Mouse (Mus musculus) kidney, embryonic 14.5 days (tissue): ENCODE measurements around the gene Riok1. TPM values are rescaled to one million over a fixed set of nuclear protein-coding genes. Genes with fewer than 3 reads are reported as not detected.

ENCODE experiments used
- ATAC-seq: fragments of 200-750 bp; cut with Nextera tagmentation; 2 replicates; pipeline ENCODE4 v1.8.0; 2017; ENCODE audit warnings: moderate number of reproducible peaks, mild to moderate bottlenecking, moderate TSS enrichment, moderate library complexity; ENCODE audit not compliant: low FRiP score, low TSS enrichment
- H3K27ac ChIP-seq: fragments of 300-500 bp; sonication (generic); 2 replicates; pipeline ENCODE4 v1.5.1; 2014; ENCODE audit warnings: low read depth, mild to moderate bottlenecking, low read length, moderate library complexity, mixed read lengths
- H3K27me3 ChIP-seq: fragments of 300-500 bp; sonication (generic); 2 replicates; pipeline ENCODE4 v1.6.1; 2014; ENCODE audit warnings: mild to moderate bottlenecking, low read length; ENCODE audit not compliant: control insufficient read depth, insufficient read depth
- H3K36me3 ChIP-seq: fragments of 300-500 bp; sonication (generic); 2 replicates; pipeline ENCODE4 v1.6.1; 2014; ENCODE audit warnings: low read length, mixed read lengths; ENCODE audit not compliant: control insufficient read depth, insufficient read depth
- H3K4me1 ChIP-seq: fragments of 300-500 bp; sonication (generic); 2 replicates; pipeline ENCODE4 v1.6.1; 2014; ENCODE audit warnings: low read length, mixed read lengths; ENCODE audit not compliant: control insufficient read depth, insufficient read depth
- H3K4me2 ChIP-seq: fragments of 300-500 bp; sonication (generic); replicated peaks from 2 replicates; pipeline ENCODE4 v1.6.1; 2014; ENCODE audit warnings: low read depth, mild to moderate bottlenecking, low read length
- H3K4me3 ChIP-seq: fragments of 300-500 bp; sonication (generic); 2 replicates; pipeline ENCODE4 v1.5.1; 2014; ENCODE audit warnings: mild to moderate bottlenecking, low read length
- H3K9ac ChIP-seq: fragments of 300-500 bp; sonication (generic); 2 replicates; pipeline ENCODE4 v1.6.1; 2014; ENCODE audit warnings: low read depth, mild to moderate bottlenecking, low read length, moderate library complexity
- H3K9me3 ChIP-seq: fragments of 300-500 bp; sonication (generic); 2 replicates; pipeline ENCODE4 v1.6.1; 2016; ENCODE audit warnings: low read length; ENCODE audit not compliant: control insufficient read depth
- WGBS: fragments of 180-500 bp; shearing (Covaris S2); extraction: QIAGEN DNeasy Blood & Tissue Kit; methylation state at CpG from one replicate; pipeline ENCODE4 v1.1.7; 2014; 5-methylcytosine and 5-hydroxymethylcytosine counted together
- polyA plus RNA-seq: library from polyadenylated mRNA; unstranded; fragments of >200 nt; fragmentation: Nextera tagmentation; extraction: Ambion mirVana; gene quantifications from 2 replicates; pipeline ENCODE4 v1.2.1, GENCODE M21; 2014

Gene Riok1
- polyA plus RNA-seq, 1 experiment from 2014 or later = 62.3 TPM

DNA sequence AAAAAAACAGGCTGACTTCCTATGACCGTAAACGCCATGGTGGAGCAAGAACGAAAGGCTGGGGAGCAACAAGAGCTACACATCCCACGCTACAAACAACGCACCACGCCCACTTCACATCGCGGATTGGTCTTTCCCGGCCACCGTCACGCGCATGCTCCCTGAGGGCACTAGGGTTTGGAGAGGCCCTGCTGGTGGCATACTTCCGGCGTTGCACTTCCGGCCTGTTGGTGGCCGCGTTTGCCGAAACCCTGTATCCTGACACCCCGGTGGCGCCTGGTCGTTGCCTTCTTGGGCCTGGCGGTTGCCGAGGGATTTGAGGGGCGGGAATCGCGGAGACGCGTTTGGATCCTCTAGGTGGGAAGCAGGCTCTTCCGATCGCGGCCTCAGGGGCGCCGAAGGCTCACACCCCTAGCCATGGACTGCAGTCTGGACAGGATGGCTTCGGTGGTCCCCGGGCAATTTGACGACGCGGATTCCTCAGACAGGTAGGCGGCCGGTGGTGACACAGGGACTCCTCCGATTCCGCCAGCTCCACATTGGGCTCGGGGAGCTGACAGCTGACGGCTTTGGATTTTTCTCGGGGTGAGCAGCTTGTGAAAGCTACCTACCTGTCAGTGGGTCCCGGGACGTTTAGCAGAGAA lies 371 bp downstream of the Riok1 start, which contains the start of gene Cage1:
TSS of gene Cage1 (minus strand) at position 26 of the 644 bp plus-strand sequence.
- Histone ChIP-seq H3K4me2 (peak within 1 kb of the TSS; percentile 91), H3K9me3 (no peaks in the 10 kb centered on the region), H3K27ac (peak within 1 kb of the TSS; percentile 72), H3K4me1 (no peaks in the 10 kb centered on the region; the same call in 1 of the 2 replicates), H3K4me3 (peak within 1 kb of the TSS; percentile 84), H3K9ac (peak within 1 kb of the TSS; percentile 83), H3K27me3 (no peaks in the 10 kb centered on the region), H3K36me3 (peaks cover 28% of the 10 kb centered on the region)
- under 1% methylated on average over 47 of the region's 47 CpGs for WGBS
- peak; percentile 96 for ATAC-seq

GRCm38 (mm10) chr13:38037811-38038210 lies 1.0 kb downstream of the Riok1 start:
- Histone ChIP-seq H3K9me3 (no peaks in the 10 kb centered on the region), H3K27me3 (no peaks in the 10 kb centered on the region), H3K4me3 (peak overlapping the region; percentile 84), H3K4me2 (peak overlapping the region; percentile 91), H3K36me3 (peaks cover 34% of the 10 kb centered on the region), H3K4me1 (no peaks in the 10 kb centered on the region; the same call in 1 of the 2 replicates), H3K9ac (peak overlapping the region; percentile 83), H3K27ac (no peak overlapping the region)
- 36% methylated on average over 12 of the region's 12 CpGs for WGBS
- ATAC-seq = no peak

GRCm38 (mm10) chr13:38049888-38050287 lies 13.1 kb downstream of the Riok1 start:
- no peak overlapping the region for H3K4me2 ChIP-seq
- H3K27me3 ChIP-seq = no peaks in the 10 kb centered on the region
- 91% methylated on average over 3 of the region's 3 CpGs for WGBS
- no peak for ATAC-seq
- no peak overlapping the region for H3K4me3 ChIP-seq
- H3K4me1 ChIP-seq = no peaks in the 10 kb centered on the region
- H3K36me3 ChIP-seq = peaks cover 93% of the 10 kb centered on the region
- H3K27ac ChIP-seq = no peak overlapping the region
- H3K9me3 ChIP-seq = no peaks in the 10 kb centered on the region
- no peak overlapping the region for H3K9ac ChIP-seq

GRCm38 (mm10) chr13:38062678-38063077 lies 25.9 kb downstream of the Riok1 start:
- Histone ChIP-seq H3K4me1 (no peaks in the 10 kb centered on the region), H3K9me3 (no peaks in the 10 kb centered on the region), H3K4me2 (no peak overlapping the region), H3K36me3 (peaks cover 50% of the 10 kb centered on the region), H3K27me3 (no peaks in the 10 kb centered on the region), H3K4me3 (no peak overlapping the region), H3K9ac (no peak overlapping the region), H3K27ac (no peak overlapping the region)
- WGBS = 92% methylated on average over 11 of the region's 11 CpGs
- no peak for ATAC-seq

GRCm38 (mm10) chr13:38064854-38065663 lies 28.3 kb downstream of the Riok1 start:
- no peaks in the 10 kb centered on the region for H3K27me3 ChIP-seq
- H3K27ac ChIP-seq = no peak overlapping the region
- no peak overlapping the region for H3K4me3 ChIP-seq
- peak; percentile 46; the same call in 1 of the 2 replicates for ATAC-seq
- WGBS = 68% methylated on average over 11 of the region's 11 CpGs
- no peak overlapping the region for H3K9ac ChIP-seq
- no peaks in the 10 kb centered on the region for H3K9me3 ChIP-seq
- peaks cover 27% of the 10 kb centered on the region for H3K36me3 ChIP-seq
- H3K4me2 ChIP-seq = no peak overlapping the region
- no peaks in the 10 kb centered on the region for H3K4me1 ChIP-seq

GRCm38 (mm10) chr13:38070945-38071344 lies 34.1 kb downstream of the Riok1 start:
- Histone ChIP-seq H3K9me3 (no peaks in the 10 kb centered on the region), H3K4me3 (no peak overlapping the region), H3K36me3 (no peaks in the 10 kb centered on the region), H3K4me2 (no peak overlapping the region), H3K4me1 (peaks cover 6% of the 10 kb centered on the region), H3K27me3 (no peaks in the 10 kb centered on the region), H3K27ac (no peak overlapping the region), H3K9ac (no peak overlapping the region)
- WGBS = 73% methylated on average over 4 of the region's 4 CpGs
- ATAC-seq = no peak

- peaks cover 6% of the 10 kb centered on the region for H3K4me1 ChIP-seq
- ATAC-seq = no peak
- no peaks in the 10 kb centered on the region for H3K36me3 ChIP-seq
- no peak overlapping the region for H3K4me2 ChIP-seq
- H3K4me3 ChIP-seq = no peak overlapping the region
- WGBS = 71% methylated on average over 18 of the region's 18 CpGs
- H3K27me3 ChIP-seq = no peaks in the 10 kb centered on the region
- no peak overlapping the region for H3K27ac ChIP-seq
- no peak overlapping the region for H3K9ac ChIP-seq
- no peaks in the 10 kb centered on the region for H3K9me3 ChIP-seq
Measured at GRCm38 (mm10) chr13:38073374-38074307, 36.8 kb downstream of the Riok1 start.

- no peak for ATAC-seq
- Histone ChIP-seq H3K27me3 (no peaks in the 10 kb centered on the region), H3K4me3 (no peak overlapping the region), H3K36me3 (no peaks in the 10 kb centered on the region), H3K4me2 (no peak overlapping the region), H3K9ac (no peak overlapping the region), H3K9me3 (no peaks in the 10 kb centered on the region), H3K27ac (no peak overlapping the region), H3K4me1 (peaks cover 6% of the 10 kb centered on the region)
- 32% methylated on average over 5 of the region's 5 CpGs for WGBS
Measured at GRCm38 (mm10) chr13:38074404-38074803, 37.6 kb downstream of the Riok1 start.
